Comparison of ENCODE assay signal across 17 mouse cellular contexts in genomic region chr14:33639357-33639756, GRCm38 (mm10). TPM values are rescaled to one million over a fixed set of nuclear protein-coding genes. Genes with fewer than 3 reads are reported as not detected.
A peak's percentile ranks its signal among the peaks of the same experiment; 100 is the strongest.
DNase-seq lines count a peak whose midpoint lies in the region; ATAC-seq and TF ChIP-seq lines count a peak whose summit lies in the region.
"Had no signal": no experiment of that assay in that cellular context is flagged by ENCODE, and none has a peak within 500 bp of the region (broad histone marks: within the 10 kb centered on the region; RNA-seq: fewer than 3 reads in every experiment).

No protein-coding gene starts in this region.

- H3K4me3 ChIP-seq in limb, embryonic 14.5 days (replicated peaks; ENCODE audit: low read length), result no peak overlapping the region
- H3K4me3 ChIP-seq in kidney, embryonic 16.5 days (ENCODE audit: low read length), result no peak overlapping the region
- H3K4me3 ChIP-seq: limb, embryonic 13.5 days; midbrain, embryonic 10.5 days; neural tube, embryonic 15.5 days had no signal

- WGBS in limb, embryonic 14.5 days, result 70% methylated on average over 5 of the region's 5 CpGs
- WGBS in kidney, embryonic 16.5 days, result 78% methylated on average over 5 of the region's 5 CpGs

- H3K4me1 ChIP-seq in limb, embryonic 14.5 days (ENCODE audit: control insufficient read depth, insufficient read depth, low read length), result no peaks in the 10 kb centered on the region
- no peaks in the 10 kb centered on the region for H3K4me1 ChIP-seq in kidney, embryonic 16.5 days (ENCODE audit: insufficient read depth, low read length)
- H3K4me1 ChIP-seq: limb, embryonic 13.5 days; midbrain, embryonic 10.5 days; neural tube, embryonic 15.5 days had no signal

- DNase-seq in frontal cortex, postnatal 36 days (ENCODE audit: low spot score in 2 of 2), result peak; percentile 21 to 35
- no peak for DNase-seq in frontal cortex, postnatal 25 days (ENCODE audit: low spot score in 2 of 2)
- DNase-seq in left cerebral cortex, postnatal 25 days (ENCODE audit: low spot score in 2 of 2), result peak; percentile 16 to 45
- DNase-seq in left cerebral cortex, postnatal 10 days (ENCODE audit: extremely low spot score in 1 of 2, low spot score in 2 of 2), result no peak
- DNase-seq in ES-CJ7 (ENCODE audit: low read depth, low spot score), result peak; percentile 21
- DNase-seq in limb, embryonic 14.5 days (ENCODE audit: low spot score), result peak; percentile 44
- DNase-seq in urinary bladder, postnatal 4 days (ENCODE audit: low spot score in 2 of 2), result no peak
- DNase-seq: cerebellum, postnatal 36 days; kidney, adult 9 months; spleen, adult 18-20 months; thymus, postnatal 36 days had no signal

- H3K27ac ChIP-seq in limb, embryonic 14.5 days (replicated peaks; ENCODE audit: low read depth, low read length), result no peak overlapping the region
- H3K27ac ChIP-seq in kidney, embryonic 16.5 days (ENCODE audit: low read length), result no peak overlapping the region
- H3K27ac ChIP-seq: limb, embryonic 13.5 days; midbrain, embryonic 10.5 days; neural tube, embryonic 15.5 days had no signal

- H3K27me3 ChIP-seq in limb, embryonic 14.5 days (ENCODE audit: control insufficient read depth, insufficient read depth, low read length), result no peaks in the 10 kb centered on the region
- no peaks in the 10 kb centered on the region for H3K27me3 ChIP-seq in kidney, embryonic 16.5 days (ENCODE audit: insufficient read depth, low read length)
- H3K27me3 ChIP-seq: limb, embryonic 13.5 days; neural tube, embryonic 15.5 days had no signal

- H3K4me2 ChIP-seq in limb, embryonic 14.5 days (replicated peaks; ENCODE audit: low read depth, low read length, severe bottlenecking), result no peak overlapping the region
- H3K4me2 ChIP-seq in kidney, embryonic 16.5 days (replicated peaks; ENCODE audit: low read depth, low read length), result no peak overlapping the region
- H3K4me2 ChIP-seq: limb, embryonic 13.5 days; neural tube, embryonic 15.5 days had no signal

- ATAC-seq in limb, embryonic 14.5 days (ENCODE audit: low FRiP score, low read depth), result no peak
- ATAC-seq in kidney, embryonic 16.5 days (ENCODE audit: low FRiP score, low TSS enrichment), result no peak

- no peaks in the 10 kb centered on the region for H3K36me3 ChIP-seq in limb, embryonic 14.5 days (ENCODE audit: control insufficient read depth, insufficient read depth, low read length)
- no peaks in the 10 kb centered on the region for H3K36me3 ChIP-seq in kidney, embryonic 16.5 days (ENCODE audit: insufficient read depth, low read length)
- H3K36me3 ChIP-seq: G1E; limb, embryonic 13.5 days; midbrain, embryonic 10.5 days; neural tube, embryonic 15.5 days had no signal

- intact Hi-C loops in left cerebral cortex, postnatal 25 days (cut with DNase I), result no loop called here
- intact Hi-C loops in left cerebral cortex, postnatal 10 days (cut with DNase I), result no loop called here

- H3K9me3 ChIP-seq in limb, embryonic 14.5 days (ENCODE audit: control insufficient read depth, low read length), result no peaks in the 10 kb centered on the region
- no peaks in the 10 kb centered on the region for H3K9me3 ChIP-seq in kidney, embryonic 16.5 days (ENCODE audit: low read length)
- H3K9me3 ChIP-seq: limb, embryonic 13.5 days; midbrain, embryonic 10.5 days; neural tube, embryonic 15.5 days had no signal

- no peak overlapping the region for H3K9ac ChIP-seq in limb, embryonic 14.5 days (ENCODE audit: low read depth, low read length, severe bottlenecking)
- no peak overlapping the region for H3K9ac ChIP-seq in kidney, embryonic 16.5 days (replicated peaks; ENCODE audit: low read length)
- H3K9ac ChIP-seq: limb, embryonic 13.5 days; neural tube, embryonic 15.5 days had no signal

- TF ChIP-seq POLR2A in limb, embryonic 14.5 days (IDR thresholded peaks at IDR 0.05; ENCODE audit: borderline replicate concordance, extremely low read depth, insufficient read depth, insufficient read length), result no peak

RNA-seq across cellular contexts. Expression of gene Ptpn20, which starts 50.4 kb away (rescaled TPM):
- total RNA-seq in left cerebral cortex, postnatal 25 days (2021), result under 1 TPM; 0.43 to 0.50 TPM
- total RNA-seq in left cerebral cortex, postnatal 10 days (2021), result 1 to 10 TPM; 1.5 to 1.8 TPM
- 0.27 and 0.36 TPM in 2 replicates for polyA plus RNA-seq in limb, embryonic 14.5 days (2012; rRNA removed)
- polyA plus RNA-seq in limb, embryonic 14.5 days (2014; fragmentation: Nextera tagmentation; extraction: Ambion mirVana), result 0.28 and 0.30 TPM in 2 replicates
- polyA plus RNA-seq in kidney, embryonic 16.5 days (2015; fragmentation: Nextera tagmentation; extraction: Ambion mirVana), result 0.12 TPM in 1 of 2 replicates, not detected in the other
- total RNA-seq: adrenal gland, postnatal 4 days; G1E had no signal
- polyA plus RNA-seq: G1E; midbrain, embryonic 10.5 days had no signal

Comparison
In these comparisons a context has a peak if more than half of its experiments do, and no peak if none do; other contexts are left out.
1. DNase-seq: peak in frontal cortex, postnatal 36 days (2 of 2), left cerebral cortex, postnatal 25 days (2 of 2), ES-CJ7 (single experiment) and limb, embryonic 14.5 days (single experiment); none in frontal cortex, postnatal 25 days (0 of 2), left cerebral cortex, postnatal 10 days (0 of 2) and urinary bladder, postnatal 4 days (0 of 2).